Mouse (Mus musculus) limb, embryonic 13.5 days (tissue): ENCODE measurements around the gene Eepd1. TPM values are rescaled to one million over a fixed set of nuclear protein-coding genes. Genes with fewer than 3 reads are reported as not detected.

ENCODE experiments used
- ATAC-seq: fragments of 200-750 bp; cut with Nextera tagmentation; 2 replicates; pipeline ENCODE4 v1.8.0; 2017; ENCODE audit warnings: low read depth, moderate number of reproducible peaks, moderate TSS enrichment; ENCODE audit not compliant: low FRiP score
- H3K27ac ChIP-seq: fragments of 300-500 bp; sonication (generic); 2 replicates; pipeline ENCODE4 v1.5.1; 2015; ENCODE audit warnings: inconsistent platforms, mild to moderate bottlenecking, moderate library complexity
- H3K27me3 ChIP-seq: fragments of 300-500 bp; sonication (generic); 2 replicates; pipeline ENCODE4 v1.6.1; 2015; ENCODE audit warnings: mild to moderate bottlenecking, inconsistent platforms
- H3K36me3 ChIP-seq: fragments of 300-500 bp; sonication (generic); 2 replicates; pipeline ENCODE4 v1.6.1; 2015; ENCODE audit warnings: inconsistent platforms, mild to moderate bottlenecking, moderate library complexity
- H3K4me1 ChIP-seq: fragments of 300-500 bp; sonication (generic); 2 replicates; pipeline ENCODE4 v1.6.1; 2015; ENCODE audit warnings: inconsistent platforms
- H3K4me2 ChIP-seq: fragments of 300-500 bp; sonication (generic); replicated peaks from 2 replicates; pipeline ENCODE4 v1.6.1; 2015; ENCODE audit warnings: inconsistent platforms, mild to moderate bottlenecking, moderate library complexity
- H3K4me3 ChIP-seq: fragments of 300-500 bp; sonication (generic); 2 replicates; pipeline ENCODE4 v1.5.1; 2015; ENCODE audit warnings: moderate library complexity, mild to moderate bottlenecking, inconsistent platforms
- H3K9ac ChIP-seq: fragments of 300-500 bp; sonication (generic); 2 replicates; pipeline ENCODE4 v1.6.1; 2015; ENCODE audit warnings: mild to moderate bottlenecking, inconsistent platforms
- H3K9me3 ChIP-seq: fragments of 300-500 bp; sonication (generic); 2 replicates; pipeline ENCODE4 v1.6.1; 2016; ENCODE audit warnings: inconsistent platforms
- WGBS: fragments of 180-500 bp; shearing (Covaris S2); methylation state at CpG from one replicate; pipeline ENCODE4 v1.1.7; 2015; 5-methylcytosine and 5-hydroxymethylcytosine counted together
- polyA plus RNA-seq: library from polyadenylated mRNA; unstranded; fragments of >200 nt; fragmentation: Nextera tagmentation; extraction: Ambion mirVana; gene quantifications from 2 replicates; pipeline ENCODE4 v1.2.1, GENCODE M21; 2015

Gene Eepd1
- polyA plus RNA-seq, 1 experiment from 2014 or later = 22.8 TPM

- Histone ChIP-seq H3K4me1 (peaks cover 26% of the 10 kb centered on the region), H3K27ac (no peak overlapping the region), H3K9ac (no peak overlapping the region), H3K4me3 (no peak overlapping the region), H3K4me2 (no peak overlapping the region), H3K27me3 (no peaks in the 10 kb centered on the region), H3K9me3 (peaks cover 4% of the 10 kb centered on the region; the same call in 1 of the 2 replicates), H3K36me3 (no peaks in the 10 kb centered on the region)
- 62% methylated on average over 5 of the region's 5 CpGs for WGBS
- ATAC-seq = no peak
Observed at GRCm38 (mm10) chr9:25567071-25567470, 85.7 kb downstream of the Eepd1 start.

- WGBS = 76% methylated on average over 3 of the region's 3 CpGs
- no peaks in the 10 kb centered on the region for H3K36me3 ChIP-seq
- H3K27ac ChIP-seq = no peak overlapping the region
- H3K9ac ChIP-seq = no peak overlapping the region
- no peak for ATAC-seq
- H3K27me3 ChIP-seq = no peaks in the 10 kb centered on the region
- no peaks in the 10 kb centered on the region for H3K9me3 ChIP-seq
- peaks cover 30% of the 10 kb centered on the region for H3K4me1 ChIP-seq
- H3K4me2 ChIP-seq = no peak overlapping the region
- H3K4me3 ChIP-seq = no peak overlapping the region
Observed at GRCm38 (mm10) chr9:25568783-25569182, 87.4 kb downstream of the Eepd1 start.

DNA sequence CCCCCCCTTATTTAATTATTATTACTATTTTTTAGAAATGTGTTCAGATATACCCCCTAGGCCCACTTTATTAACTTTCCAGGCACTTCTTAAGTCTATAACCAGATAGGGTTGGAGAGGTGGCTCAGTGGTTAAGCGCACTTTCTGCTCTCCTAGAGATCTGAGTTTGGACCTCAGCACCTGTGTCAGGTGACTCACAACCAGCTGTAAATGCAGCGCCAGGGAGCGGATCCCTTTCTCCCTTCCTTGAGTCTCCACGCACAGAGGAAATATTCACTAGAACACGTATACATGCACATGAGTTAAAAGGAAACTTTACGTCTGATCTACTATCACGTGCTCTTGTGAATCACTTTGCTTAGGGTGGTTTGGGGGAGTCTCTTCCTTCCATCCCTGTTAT, 88.7 kb downstream of the Eepd1 start:
- H3K27me3 ChIP-seq = no peaks in the 10 kb centered on the region
- H3K4me3 ChIP-seq = no peak overlapping the region
- no peak for ATAC-seq
- H3K9me3 ChIP-seq = no peaks in the 10 kb centered on the region
- peaks cover 36% of the 10 kb centered on the region for H3K4me1 ChIP-seq
- WGBS = 91% methylated on average over 7 of the region's 7 CpGs
- no peak overlapping the region for H3K4me2 ChIP-seq
- no peaks in the 10 kb centered on the region for H3K36me3 ChIP-seq
- H3K9ac ChIP-seq = no peak overlapping the region
- no peak overlapping the region for H3K27ac ChIP-seq

- no peak overlapping the region for H3K9ac ChIP-seq
- no peak for ATAC-seq
- H3K4me2 ChIP-seq = no peak overlapping the region
- no peak overlapping the region for H3K27ac ChIP-seq
- WGBS = 67% methylated on average over 9 of the region's 9 CpGs
- H3K36me3 ChIP-seq = no peaks in the 10 kb centered on the region
- peaks cover 36% of the 10 kb centered on the region for H3K4me1 ChIP-seq
- H3K4me3 ChIP-seq = no peak overlapping the region
- no peaks in the 10 kb centered on the region for H3K27me3 ChIP-seq
- no peaks in the 10 kb centered on the region for H3K9me3 ChIP-seq
Observed at GRCm38 (mm10) chr9:25570436-25570835, 89.1 kb downstream of the Eepd1 start.

- Histone ChIP-seq H3K9me3 (no peaks in the 10 kb centered on the region), H3K27me3 (no peaks in the 10 kb centered on the region), H3K4me1 (peaks cover 36% of the 10 kb centered on the region), H3K4me3 (no peak overlapping the region), H3K4me2 (no peak overlapping the region), H3K27ac (peak overlapping the region; percentile 15; the same call in 1 of the 2 replicates), H3K36me3 (no peaks in the 10 kb centered on the region), H3K9ac (0 out of 2 replicates have a peak overlapping the region, but pooled peaks have one; percentile 35)
- no peak for ATAC-seq
- WGBS = 9% methylated on average over 2 of the region's 2 CpGs
Observed at GRCm38 (mm10) chr9:25571381-25571780, 90.0 kb downstream of the Eepd1 start.

GRCm38 (mm10) chr9:25573753-25574152, 92.4 kb downstream of the Eepd1 start:
- ATAC-seq = peak; percentile 60; the same call in 1 of the 2 replicates
- no peak overlapping the region for H3K4me3 ChIP-seq
- no peaks in the 10 kb centered on the region for H3K9me3 ChIP-seq
- H3K4me2 ChIP-seq = 0 out of 2 replicates have a peak overlapping the region, but pooled peaks have one; percentile 12
- no peaks in the 10 kb centered on the region for H3K36me3 ChIP-seq
- H3K4me1 ChIP-seq = peaks cover 27% of the 10 kb centered on the region
- H3K27me3 ChIP-seq = no peaks in the 10 kb centered on the region
- peak overlapping the region; percentile 61; the same call in 1 of the 2 replicates for H3K27ac ChIP-seq
- H3K9ac ChIP-seq = no peak overlapping the region
- 5% methylated on average over 7 of the region's 7 CpGs for WGBS

DNA sequence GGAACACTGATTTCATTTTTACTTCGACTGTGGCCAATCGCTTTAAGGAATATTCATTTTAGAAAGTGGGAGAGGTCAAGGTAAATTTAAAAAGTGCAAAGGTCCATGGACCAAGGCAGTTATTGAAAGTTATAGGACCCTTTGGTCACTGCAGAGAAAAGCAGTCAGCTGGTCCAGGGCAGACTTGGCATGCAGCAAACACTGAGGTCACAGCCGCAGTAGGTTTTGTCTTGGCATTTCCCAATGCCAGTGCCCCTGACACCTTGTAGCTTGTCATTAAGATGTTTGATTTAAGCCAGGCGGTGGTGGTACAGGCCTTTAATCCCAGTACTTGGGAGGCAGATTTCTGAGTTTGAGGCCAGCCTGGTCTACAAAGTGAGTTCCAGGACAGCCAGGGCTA, 92.8 kb downstream of the Eepd1 start:
- H3K9ac ChIP-seq = no peak overlapping the region
- 0 out of 2 replicates have a peak overlapping the region, but pooled peaks have one; percentile 12 for H3K4me2 ChIP-seq
- H3K4me3 ChIP-seq = no peak overlapping the region
- no peaks in the 10 kb centered on the region for H3K9me3 ChIP-seq
- H3K27me3 ChIP-seq = no peaks in the 10 kb centered on the region
- 22% methylated on average over 4 of the region's 4 CpGs for WGBS
- no peaks in the 10 kb centered on the region for H3K36me3 ChIP-seq
- peak overlapping the region; percentile 61; the same call in 1 of the 2 replicates for H3K27ac ChIP-seq
- peak; percentile 37; the same call in 1 of the 2 replicates for ATAC-seq
- peaks cover 27% of the 10 kb centered on the region for H3K4me1 ChIP-seq

- peaks cover 4% of the 10 kb centered on the region for H3K4me1 ChIP-seq
- 81% methylated on average over 7 of the region's 7 CpGs for WGBS
- no peak for ATAC-seq
- no peak overlapping the region for H3K27ac ChIP-seq
- H3K27me3 ChIP-seq = no peaks in the 10 kb centered on the region
- H3K4me3 ChIP-seq = no peak overlapping the region
- H3K9ac ChIP-seq = no peak overlapping the region
- H3K9me3 ChIP-seq = no peaks in the 10 kb centered on the region
- no peaks in the 10 kb centered on the region for H3K36me3 ChIP-seq
- H3K4me2 ChIP-seq = no peak overlapping the region
Observed at GRCm38 (mm10) chr9:25578674-25579596, 97.6 kb downstream of the Eepd1 start.

GRCm38 (mm10) chr9:25583621-25584020, 102.3 kb downstream of the Eepd1 start:
- H3K4me1 ChIP-seq = no peaks in the 10 kb centered on the region
- no peak overlapping the region for H3K27ac ChIP-seq
- H3K27me3 ChIP-seq = no peaks in the 10 kb centered on the region
- no peaks in the 10 kb centered on the region for H3K9me3 ChIP-seq
- H3K36me3 ChIP-seq = peaks cover 4% of the 10 kb centered on the region; the same call in 1 of the 2 replicates
- H3K4me3 ChIP-seq = no peak overlapping the region
- 86% methylated on average over 2 of the region's 2 CpGs for WGBS
- ATAC-seq = no peak
- H3K9ac ChIP-seq = no peak overlapping the region
- no peak overlapping the region for H3K4me2 ChIP-seq

GRCm38 (mm10) chr9:25585614-25586013, 104.3 kb downstream of the Eepd1 start:
- H3K9me3 ChIP-seq = no peaks in the 10 kb centered on the region
- 71% methylated on average over 1 of the region's 1 CpGs for WGBS
- peaks cover 17% of the 10 kb centered on the region for H3K36me3 ChIP-seq
- no peak overlapping the region for H3K4me2 ChIP-seq
- no peaks in the 10 kb centered on the region for H3K4me1 ChIP-seq
- ATAC-seq = no peak
- H3K4me3 ChIP-seq = no peak overlapping the region
- no peaks in the 10 kb centered on the region for H3K27me3 ChIP-seq
- H3K27ac ChIP-seq = no peak overlapping the region
- H3K9ac ChIP-seq = no peak overlapping the region

- no peaks in the 10 kb centered on the region for H3K9me3 ChIP-seq
- no peak for ATAC-seq
- WGBS = 97% methylated on average over 2 of the region's 2 CpGs
Observed at GRCm38 (mm10) chr9:25588581-25588980, 107.2 kb downstream of the Eepd1 start.

GRCm38 (mm10) chr9:25590740-25591139, 109.4 kb downstream of the Eepd1 start:
- no peak overlapping the region for H3K4me3 ChIP-seq
- no peaks in the 10 kb centered on the region for H3K9me3 ChIP-seq
- no peaks in the 10 kb centered on the region for H3K27me3 ChIP-seq
- no peak overlapping the region for H3K27ac ChIP-seq
- no peak for ATAC-seq
- no peak overlapping the region for H3K9ac ChIP-seq
- WGBS = 38% methylated on average over 4 of the region's 4 CpGs
- no peak overlapping the region for H3K4me2 ChIP-seq
- peaks cover 25% of the 10 kb centered on the region for H3K36me3 ChIP-seq
- H3K4me1 ChIP-seq = peaks cover 9% of the 10 kb centered on the region

More at GRCm38 (mm10) chr9:25588581-25588980, 107.2 kb downstream of the Eepd1 start:
- H3K27ac ChIP-seq = no peak overlapping the region
- no peak overlapping the region for H3K9ac ChIP-seq
- peaks cover 18% of the 10 kb centered on the region for H3K36me3 ChIP-seq
- peaks cover 9% of the 10 kb centered on the region for H3K4me1 ChIP-seq
- no peaks in the 10 kb centered on the region for H3K27me3 ChIP-seq
- H3K4me2 ChIP-seq = no peak overlapping the region
- H3K4me3 ChIP-seq = no peak overlapping the region
